Mouse (Mus musculus) liver, adult 2 months (tissue): ENCODE data around the gene Cmklr1. TPM values are rescaled to one million over a fixed set of nuclear protein-coding genes. Genes with fewer than 3 reads are reported as not detected.

Source experiments
- DNase-seq: peaks from one replicate; pipeline ENCODE4 v3.0.0-alpha.2; 2011; ENCODE audit warnings: low read depth, low spot score; ENCODE audit errors: extremely low read depth
- H3K27ac ChIP-seq: fragments of 200-500 bp; replicated peaks from 2 replicates; pipeline ENCODE4 v1.5.1; 2012; ENCODE audit warnings: low read depth, mild to moderate bottlenecking, control low read depth, inconsistent platforms, low read length; ENCODE audit not compliant: insufficient read depth
- H3K27me3 ChIP-seq: fragments of 200-500 bp; 2 replicates; pipeline ENCODE4 v1.6.1; 2012; ENCODE audit warnings: mild to moderate bottlenecking, moderate library complexity, low read length, inconsistent platforms; ENCODE audit not compliant: control insufficient read depth, insufficient read depth
- H3K36me3 ChIP-seq: fragments of 200-500 bp; 2 replicates; pipeline ENCODE4 v1.6.1; 2012; ENCODE audit warnings: low read length, inconsistent platforms; ENCODE audit not compliant: control insufficient read depth, insufficient read depth
- H3K4me1 ChIP-seq: fragments of 200-500 bp; 2 replicates; pipeline ENCODE4 v1.6.1; 2011; ENCODE audit warnings: low read length; ENCODE audit not compliant: control insufficient read depth, insufficient read depth
- H3K4me3 ChIP-seq: fragments of 200-500 bp; 2 replicates; pipeline ENCODE4 v1.5.1; 2011; ENCODE audit warnings: low read depth, mild to moderate bottlenecking, control low read depth, low read length, moderate library complexity; ENCODE audit not compliant: insufficient read depth
- H3K79me2 ChIP-seq: fragments of 200-500 bp; 2 replicates; pipeline ENCODE4 v1.6.1; 2012; ENCODE audit warnings: inconsistent platforms, mild to moderate bottlenecking, low read length, moderate library complexity; ENCODE audit not compliant: control insufficient read depth, insufficient read depth
- H3K9ac ChIP-seq: fragments of 200-500 bp; 2 replicates; pipeline ENCODE4 v1.6.1; 2012; ENCODE audit warnings: low read depth, mild to moderate bottlenecking, control low read depth, inconsistent platforms, low read length
- CTCF ChIP-seq: fragments of 200-500 bp; IDR thresholded peaks from 2 replicates; pipeline ENCODE4 v1.5.1; 2011; ENCODE audit warnings: low read depth, low read length, control low read depth
- POLR2A ChIP-seq: fragments of 200-500 bp; IDR thresholded peaks from 2 replicates; pipeline ENCODE4 v1.6.1; 2011; ENCODE audit warnings: low read length, control low read depth; ENCODE audit not compliant: insufficient read depth; ENCODE audit errors: extremely low read depth
- WGBS: fragments of 180-500 bp; shearing (Covaris S2); methylation state at CpG from one replicate; pipeline ENCODE4 v1.1.7; 2018; 5-methylcytosine and 5-hydroxymethylcytosine counted together
- polyA plus RNA-seq: library from polyadenylated mRNA; depleted of rRNA; stranded (reverse); fragments of >200 nt; gene quantifications from 2 replicates; pipeline ENCODE4 v1.2.3, GENCODE M21; 2012
- total RNA-seq: library from RNA; depleted of rRNA; stranded (reverse); fragments of >200 nt; gene quantifications from 2 replicates; pipeline ENCODE4 v1.2.3, GENCODE M21; 2014

Cmklr1 gene
- total and polyA plus RNA-seq, 2 experiments = 1.8 to 4.6 TPM

DNA sequence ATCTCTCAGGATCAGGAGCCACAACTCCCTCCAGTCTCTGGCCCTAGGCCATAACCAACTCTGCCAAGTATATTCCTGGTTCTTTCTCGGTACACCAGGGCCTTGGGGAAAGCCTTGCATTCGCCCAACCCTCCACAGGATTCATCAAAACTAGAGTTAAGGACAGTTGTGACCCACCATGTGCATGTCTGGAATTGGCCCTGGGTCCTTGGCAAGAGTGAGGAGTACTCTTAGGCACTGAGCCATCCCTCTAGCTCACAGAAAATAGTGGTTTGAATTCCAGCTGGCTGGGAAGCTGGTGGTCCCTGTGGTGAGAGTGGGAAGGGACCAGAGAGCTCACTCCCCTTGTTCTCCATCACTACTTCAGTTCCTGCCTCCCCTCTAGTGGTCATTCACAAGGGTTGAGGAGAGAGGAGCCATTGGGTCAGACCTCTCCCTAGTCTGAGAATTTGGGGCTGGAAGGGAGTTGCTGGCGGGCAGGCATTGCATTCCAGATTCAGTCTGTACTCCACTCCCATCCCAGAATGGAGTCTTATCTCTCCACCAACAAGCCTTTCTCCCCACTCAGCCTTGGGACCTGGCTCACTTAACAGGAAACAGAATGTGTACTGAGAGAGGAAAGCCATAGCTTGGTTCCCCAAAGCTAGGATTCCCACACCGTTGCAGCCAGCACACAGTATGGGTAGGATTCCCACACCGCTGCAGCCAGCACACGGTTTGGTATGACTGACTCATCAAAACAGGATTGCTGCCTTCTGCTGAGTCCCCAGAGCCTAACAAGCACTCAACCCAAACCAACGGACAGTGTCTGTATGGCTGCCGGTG is 43.1 kb downstream of the Cmklr1 start:
- no peak for DNase-seq
- Histone ChIP-seq H3K27me3 (no peaks in the 10 kb centered on the region), H3K9ac (no peak overlapping the region), H3K36me3 (no peaks in the 10 kb centered on the region), H3K27ac (no peak overlapping the region), H3K79me2 (no peaks in the 10 kb centered on the region), H3K4me1 (no peaks in the 10 kb centered on the region), H3K4me3 (no peak overlapping the region)
- 77% methylated on average over 8 of the region's 8 CpGs for WGBS
- TF ChIP-seq POLR2A (no peak), CTCF (no peak)

- Histone ChIP-seq H3K9ac (no peak overlapping the region), H3K79me2 (no peaks in the 10 kb centered on the region), H3K4me1 (no peaks in the 10 kb centered on the region), H3K4me3 (no peak overlapping the region), H3K27ac (no peak overlapping the region), H3K36me3 (no peaks in the 10 kb centered on the region), H3K27me3 (no peaks in the 10 kb centered on the region)
- 72% methylated on average over 3 of the region's 3 CpGs for WGBS
- DNase-seq = no peak
- no peak for TF ChIP-seq POLR2A
- no peak for TF ChIP-seq CTCF
These were observed 44.1 kb downstream of the Cmklr1 start for GRCm38 (mm10) chr5:113606121-113606520.

DNA sequence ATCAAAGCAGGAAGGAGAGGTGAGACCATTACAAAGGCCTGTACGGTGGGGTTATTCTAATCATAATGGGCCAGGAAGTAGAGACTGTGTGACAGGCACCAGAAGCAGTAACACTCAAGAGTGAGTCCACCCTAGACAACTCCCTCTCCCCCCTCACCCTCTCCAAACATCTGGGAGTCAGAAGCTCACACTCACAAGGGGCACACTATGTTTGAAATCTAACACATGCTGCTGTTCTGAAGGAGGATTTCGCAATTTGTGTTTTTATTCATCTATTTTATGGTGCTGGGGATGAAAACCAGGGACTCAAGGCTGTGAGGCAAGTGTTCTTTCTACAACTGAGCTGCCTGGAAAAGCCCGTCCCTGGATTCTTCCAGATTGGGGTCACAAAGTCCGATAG is 45.5 kb downstream of the Cmklr1 start:
- Histone ChIP-seq H3K36me3 (no peaks in the 10 kb centered on the region), H3K4me1 (no peaks in the 10 kb centered on the region), H3K9ac (no peak overlapping the region), H3K79me2 (no peaks in the 10 kb centered on the region), H3K4me3 (no peak overlapping the region), H3K27ac (no peak overlapping the region), H3K27me3 (no peaks in the 10 kb centered on the region)
- TF ChIP-seq CTCF (no peak), POLR2A (no peak)
- 77% methylated on average over 4 of the region's 4 CpGs for WGBS
- DNase-seq = no peak

DNA sequence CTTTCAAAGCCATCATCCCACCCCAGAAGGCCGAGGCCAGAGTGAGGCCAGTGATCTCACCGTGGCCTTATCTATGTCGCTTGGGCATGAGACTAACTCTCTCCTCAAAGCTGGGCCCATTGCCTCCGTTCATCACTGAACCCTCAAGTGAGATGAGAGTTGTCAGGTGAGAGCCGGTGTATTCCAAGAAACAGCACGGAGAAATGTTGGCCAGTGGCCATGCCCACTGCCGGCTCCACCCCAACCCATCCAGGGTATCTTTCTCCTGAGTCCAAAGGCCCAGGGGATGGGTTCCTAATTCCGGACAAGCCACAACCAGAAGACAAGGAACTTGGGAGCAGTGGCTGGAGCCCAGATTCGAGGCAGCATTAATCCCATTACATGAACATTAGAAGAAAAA is 46.8 kb downstream of the Cmklr1 start:
- no peak overlapping the region for H3K27ac ChIP-seq
- 73% methylated on average over 9 of the region's 9 CpGs for WGBS
- H3K4me1 ChIP-seq = no peaks in the 10 kb centered on the region
- no peak overlapping the region for H3K9ac ChIP-seq
- no peaks in the 10 kb centered on the region for H3K79me2 ChIP-seq
- TF ChIP-seq POLR2A = no peak
- no peak for TF ChIP-seq CTCF
- no peak for DNase-seq
- H3K27me3 ChIP-seq = no peaks in the 10 kb centered on the region
- no peak overlapping the region for H3K4me3 ChIP-seq
- H3K36me3 ChIP-seq = no peaks in the 10 kb centered on the region

GRCm38 (mm10) chr5:113600803-113601202 is 49.4 kb downstream of the Cmklr1 start:
- Histone ChIP-seq H3K36me3 (no peaks in the 10 kb centered on the region), H3K4me3 (no peak overlapping the region), H3K9ac (no peak overlapping the region), H3K27ac (no peak overlapping the region), H3K4me1 (no peaks in the 10 kb centered on the region), H3K79me2 (no peaks in the 10 kb centered on the region), H3K27me3 (no peaks in the 10 kb centered on the region)
- WGBS = 83% methylated on average over 4 of the region's 4 CpGs
- no peak for DNase-seq
- no peak for TF ChIP-seq POLR2A
- no peak for TF ChIP-seq CTCF

GRCm38 (mm10) chr5:113600181-113600580 is 50.0 kb downstream of the Cmklr1 start:
- Histone ChIP-seq H3K9ac (no peak overlapping the region), H3K27ac (no peak overlapping the region), H3K36me3 (no peaks in the 10 kb centered on the region), H3K79me2 (no peaks in the 10 kb centered on the region), H3K27me3 (no peaks in the 10 kb centered on the region), H3K4me3 (no peak overlapping the region), H3K4me1 (no peaks in the 10 kb centered on the region)
- DNase-seq = no peak
- 71% methylated on average over 3 of the region's 3 CpGs for WGBS
- TF ChIP-seq CTCF = no peak
- no peak for TF ChIP-seq POLR2A
